In the genomic region with DNA sequence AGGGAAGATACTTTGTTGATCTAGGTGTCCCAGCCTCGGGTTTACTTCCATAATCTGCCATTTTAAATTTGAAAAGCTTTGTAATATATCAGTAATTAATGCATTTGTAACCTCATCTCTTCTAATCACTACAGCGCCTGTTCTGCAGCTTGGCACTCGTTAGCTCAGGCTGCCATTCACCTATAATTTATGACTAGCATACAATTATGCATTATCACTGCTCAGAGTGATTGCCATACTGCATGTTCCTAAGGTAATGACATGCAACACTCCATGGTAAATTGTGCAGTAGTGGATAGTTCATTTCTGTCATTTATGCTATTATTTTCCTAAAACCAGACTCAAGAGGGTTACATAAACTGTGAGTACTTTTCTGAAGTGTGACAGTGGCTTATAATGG, we compare ENCODE assay signal across 23 mouse cellular contexts.
DNase-seq lines count a peak whose midpoint lies in the region; ATAC-seq lines count a peak whose summit lies in the region.
"Had no signal": no experiment of that assay in that cellular context is flagged by ENCODE, and none has a peak within 500 bp of the region (broad histone marks: within the 10 kb centered on the region; RNA-seq: fewer than 3 reads in every experiment).

No protein-coding gene starts in this region.

- no peaks in the 10 kb centered on the region for H3K9me3 ChIP-seq in forebrain, embryonic 12.5 days
- H3K9me3 ChIP-seq in forebrain, embryonic 11.5 days (ENCODE audit: control insufficient read depth, low read length), result no peaks in the 10 kb centered on the region
- no peaks in the 10 kb centered on the region for H3K9me3 ChIP-seq in midbrain, embryonic 12.5 days
- H3K9me3 ChIP-seq in midbrain, embryonic 10.5 days (replicated peaks), result no peaks in the 10 kb centered on the region
- H3K9me3 ChIP-seq in neural tube, embryonic 14.5 days (ENCODE audit: control insufficient read depth, low read length), result no peaks in the 10 kb centered on the region
- H3K9me3 ChIP-seq in intestine, embryonic 16.5 days (ENCODE audit: control insufficient read depth, low read length), result no peaks in the 10 kb centered on the region
- H3K9me3 ChIP-seq: embryonic facial prominence, embryonic 12.5 days; heart, embryonic 13.5 days; hindbrain, embryonic 12.5 days had no signal

- no peaks in the 10 kb centered on the region for H3K4me1 ChIP-seq in forebrain, embryonic 12.5 days
- H3K4me1 ChIP-seq in forebrain, embryonic 11.5 days (replicated peaks; ENCODE audit: control insufficient read depth, insufficient read depth, low read length), result no peaks in the 10 kb centered on the region
- no peaks in the 10 kb centered on the region for H3K4me1 ChIP-seq in midbrain, embryonic 12.5 days
- no peaks in the 10 kb centered on the region for H3K4me1 ChIP-seq in midbrain, embryonic 10.5 days
- H3K4me1 ChIP-seq in neural tube, embryonic 14.5 days (ENCODE audit: control insufficient read depth, insufficient read depth, low read length), result no peaks in the 10 kb centered on the region
- H3K4me1 ChIP-seq in intestine, embryonic 16.5 days (ENCODE audit: control insufficient read depth, insufficient read depth, low read length), result no peaks in the 10 kb centered on the region
- H3K4me1 ChIP-seq: embryonic facial prominence, embryonic 12.5 days; heart, embryonic 13.5 days; hindbrain, embryonic 12.5 days had no signal

- WGBS in forebrain, embryonic 12.5 days, result 35% methylated on average over 3 of the region's 3 CpGs
- 53% methylated on average over 3 of the region's 3 CpGs for WGBS in forebrain, embryonic 11.5 days
- WGBS in midbrain, embryonic 12.5 days, result 58% methylated on average over 3 of the region's 3 CpGs
- WGBS in midbrain, embryonic 10.5 days, result 75% methylated on average over 3 of the region's 3 CpGs
- 35% methylated on average over 3 of the region's 3 CpGs for WGBS in neural tube, embryonic 14.5 days
- 56% methylated on average over 3 of the region's 3 CpGs for WGBS in intestine, embryonic 16.5 days

- H3K9ac ChIP-seq in forebrain, embryonic 12.5 days, result no peak overlapping the region
- no peak overlapping the region for H3K9ac ChIP-seq in forebrain, embryonic 11.5 days (ENCODE audit: low read length)
- no peak overlapping the region for H3K9ac ChIP-seq in midbrain, embryonic 12.5 days (replicated peaks)
- H3K9ac ChIP-seq in neural tube, embryonic 14.5 days (replicated peaks; ENCODE audit: low read depth, low read length), result no peak overlapping the region
- no peak overlapping the region for H3K9ac ChIP-seq in intestine, embryonic 16.5 days (ENCODE audit: low read depth, low read length)
- H3K9ac ChIP-seq: embryonic facial prominence, embryonic 12.5 days; heart, embryonic 13.5 days; hindbrain, embryonic 12.5 days had no signal

- H3K4me2 ChIP-seq in forebrain, embryonic 12.5 days, result no peak overlapping the region
- H3K4me2 ChIP-seq in forebrain, embryonic 11.5 days (ENCODE audit: low read depth, low read length, severe bottlenecking), result no peak overlapping the region
- H3K4me2 ChIP-seq in midbrain, embryonic 12.5 days (replicated peaks), result no peak overlapping the region
- no peak overlapping the region for H3K4me2 ChIP-seq in neural tube, embryonic 14.5 days (ENCODE audit: low read depth, low read length)
- no peak overlapping the region for H3K4me2 ChIP-seq in intestine, embryonic 16.5 days (ENCODE audit: low read depth, low read length)
- H3K4me2 ChIP-seq: embryonic facial prominence, embryonic 12.5 days; heart, embryonic 13.5 days; hindbrain, embryonic 12.5 days had no signal

- no peak for DNase-seq in forebrain, embryonic 11.5 days (ENCODE audit: low spot score)
- DNase-seq in midbrain, embryonic 10.5 days (ENCODE audit: low spot score), result no peak
- no peak for DNase-seq in neural tube, embryonic 10.5 days (ENCODE audit: extremely low spot score, low spot score)
- DNase-seq: adrenal gland, adult 8-10 months; adrenal gland, postnatal 36 days; B cell, adult 2 months; cerebellum, adult 11 months; cerebellum, adult 8-10 months; cerebellum, postnatal 14 days; embryo, embryonic 11 days; gastrocnemius, postnatal 36 days; heart, adult 11 months; heart, postnatal 36 days had no signal

- ATAC-seq in forebrain, embryonic 12.5 days (ENCODE audit: low FRiP score), result peak; percentile 72; the same call in 1 of the 2 replicates
- no peak for ATAC-seq in forebrain, embryonic 11.5 days (replicated peaks; ENCODE audit: low FRiP score)
- peak; percentile 48; the same call in 1 of the 2 replicates for ATAC-seq in midbrain, embryonic 12.5 days (ENCODE audit: low FRiP score, low read depth)
- ATAC-seq in neural tube, embryonic 14.5 days (ENCODE audit: low read depth), result peak; percentile 54
- no peak for ATAC-seq in intestine, embryonic 16.5 days
- ATAC-seq: CD4-positive, CD25-positive, alpha-beta regulatory T cell, adult 4 months; hindbrain, postnatal 0 days had no signal

- H3K27ac ChIP-seq in forebrain, embryonic 12.5 days, result no peak overlapping the region
- H3K27ac ChIP-seq in forebrain, embryonic 11.5 days (ENCODE audit: low read depth, low read length), result no peak overlapping the region
- no peak overlapping the region for H3K27ac ChIP-seq in midbrain, embryonic 12.5 days (replicated peaks)
- H3K27ac ChIP-seq in midbrain, embryonic 10.5 days (replicated peaks), result no peak overlapping the region
- H3K27ac ChIP-seq in neural tube, embryonic 14.5 days (ENCODE audit: low read depth, low read length), result no peak overlapping the region
- no peak overlapping the region for H3K27ac ChIP-seq in intestine, embryonic 16.5 days (ENCODE audit: low read length)
- H3K27ac ChIP-seq: embryonic facial prominence, embryonic 12.5 days; heart, embryonic 13.5 days; hindbrain, embryonic 12.5 days; hindbrain, postnatal 0 days had no signal

- H3K36me3 ChIP-seq in forebrain, embryonic 12.5 days (replicated peaks), result no peaks in the 10 kb centered on the region
- H3K36me3 ChIP-seq in forebrain, embryonic 11.5 days (ENCODE audit: control insufficient read depth, insufficient read depth, low read length), result no peaks in the 10 kb centered on the region
- no peaks in the 10 kb centered on the region for H3K36me3 ChIP-seq in midbrain, embryonic 12.5 days
- H3K36me3 ChIP-seq in midbrain, embryonic 10.5 days, result no peaks in the 10 kb centered on the region
- H3K36me3 ChIP-seq in neural tube, embryonic 14.5 days (ENCODE audit: control insufficient read depth, insufficient read depth, low read length), result no peaks in the 10 kb centered on the region
- H3K36me3 ChIP-seq in intestine, embryonic 16.5 days (ENCODE audit: control insufficient read depth, insufficient read depth, low read length), result no peaks in the 10 kb centered on the region
- H3K36me3 ChIP-seq: embryonic facial prominence, embryonic 12.5 days; G1E; heart, embryonic 13.5 days; hindbrain, embryonic 12.5 days had no signal

- no peak overlapping the region for H3K4me3 ChIP-seq in forebrain, embryonic 12.5 days (replicated peaks)
- no peak overlapping the region for H3K4me3 ChIP-seq in forebrain, embryonic 11.5 days (ENCODE audit: low read depth, low read length)
- H3K4me3 ChIP-seq in midbrain, embryonic 12.5 days, result no peak overlapping the region
- no peak overlapping the region for H3K4me3 ChIP-seq in midbrain, embryonic 10.5 days
- H3K4me3 ChIP-seq in neural tube, embryonic 14.5 days (ENCODE audit: low read depth, low read length), result no peak overlapping the region
- H3K4me3 ChIP-seq in intestine, embryonic 16.5 days (ENCODE audit: low read length), result no peak overlapping the region
- H3K4me3 ChIP-seq: embryonic facial prominence, embryonic 12.5 days; heart, embryonic 13.5 days; hindbrain, embryonic 12.5 days had no signal

- no peaks in the 10 kb centered on the region for H3K27me3 ChIP-seq in forebrain, embryonic 12.5 days
- H3K27me3 ChIP-seq in forebrain, embryonic 11.5 days (ENCODE audit: control insufficient read depth, insufficient read depth, low read length), result no peaks in the 10 kb centered on the region
- no peaks in the 10 kb centered on the region for H3K27me3 ChIP-seq in midbrain, embryonic 12.5 days
- H3K27me3 ChIP-seq in midbrain, embryonic 10.5 days (ENCODE audit: low read depth, poor library complexity, severe bottlenecking), result no peaks in the 10 kb centered on the region
- H3K27me3 ChIP-seq in neural tube, embryonic 14.5 days (ENCODE audit: control insufficient read depth, insufficient read depth, low read length), result no peaks in the 10 kb centered on the region
- no peaks in the 10 kb centered on the region for H3K27me3 ChIP-seq in intestine, embryonic 16.5 days (replicated peaks; ENCODE audit: control insufficient read depth, insufficient read depth, low read length)
- H3K27me3 ChIP-seq: embryonic facial prominence, embryonic 12.5 days; heart, embryonic 13.5 days; hindbrain, embryonic 12.5 days had no signal

Comparison
In these comparisons a context has a peak if more than half of its experiments do, and no peak if none do; other contexts are left out.
1. ATAC-seq: peak in forebrain, embryonic 12.5 days (single experiment), midbrain, embryonic 12.5 days (single experiment) and neural tube, embryonic 14.5 days (single experiment); none in forebrain, embryonic 11.5 days (single experiment) and intestine, embryonic 16.5 days (single experiment).